Mouse (Mus musculus): ENCODE measurements around the gene Folr1.

Gene Folr1

GRCm38 (mm10) chr7:101870629-101871028 lies at the start of gene Folr1:
Folr1 (minus strand) TSS chr7:101870788.
- no peak for DNase-seq

GRCm38 (mm10) chr7:101918071-101918470 lies 47.5 kb upstream of the Folr1 start:
- peak; percentile 47 to 74 for DNase-seq

GRCm38 (mm10) chr7:101911982-101912381 lies 41.4 kb upstream of the Folr1 start:
- no peak for DNase-seq

- no peak for DNase-seq
These were observed 39.5 kb upstream of the Folr1 start for GRCm38 (mm10) chr7:101910138-101910537.

GRCm38 (mm10) chr7:101908367-101908766 lies 37.8 kb upstream of the Folr1 start:
- peak; percentile 30 to 33 for DNase-seq

- peak in 1 of 2 experiments; percentile 24 for DNase-seq
These were observed 36.1 kb upstream of the Folr1 start for GRCm38 (mm10) chr7:101906696-101907095.

- no peak for DNase-seq
These were observed 35.7 kb upstream of the Folr1 start, which contains the start of gene Tomt for GRCm38 (mm10) chr7:101906287-101906681. Tomt (minus strand) TSS chr7:101906359.

GRCm38 (mm10) chr7:101905561-101906286 lies 35.1 kb upstream of the Folr1 start, which contains the start of gene Lamtor1:
Lamtor1 (plus strand) TSS chr7:101905904.
- peak; percentile 99 to 100 for DNase-seq

- DNase-seq: no peak
These were observed 32.3 kb upstream of the Folr1 start for GRCm38 (mm10) chr7:101902846-101903245.

- DNase-seq: no peak
These were observed 31.4 kb upstream of the Folr1 start for GRCm38 (mm10) chr7:101901969-101902368.

GRCm38 (mm10) chr7:101900331-101901097 lies 29.9 kb upstream of the Folr1 start:
- DNase-seq: no peak

- peak; percentile 97 to 98 for DNase-seq
These were observed 25.8 kb upstream of the Folr1 start for GRCm38 (mm10) chr7:101896104-101897066.

- DNase-seq: no peak
These were observed 25.1 kb upstream of the Folr1 start for GRCm38 (mm10) chr7:101895695-101896094.

- DNase-seq: no peak
These were observed 17.9 kb upstream of the Folr1 start for GRCm38 (mm10) chr7:101888460-101888859.

GRCm38 (mm10) chr7:101886274-101886673 lies 15.7 kb upstream of the Folr1 start:
- no peak for DNase-seq

- DNase-seq: no peak
These were observed 13.6 kb upstream of the Folr1 start for GRCm38 (mm10) chr7:101884160-101884559.

- DNase-seq: no peak
These were observed 12.0 kb upstream of the Folr1 start for GRCm38 (mm10) chr7:101882413-101883154.

- DNase-seq: no peak
These were observed 10.3 kb upstream of the Folr1 start for GRCm38 (mm10) chr7:101880855-101881254.

GRCm38 (mm10) chr7:101875978-101876377 lies 5.4 kb upstream of the Folr1 start:
- DNase-seq: no peak

- DNase-seq: no peak
These were observed 708 bp upstream of the Folr1 start for GRCm38 (mm10) chr7:101871296-101871695.

- no peak for DNase-seq
These were observed 1.5 kb downstream of the Folr1 start for GRCm38 (mm10) chr7:101869163-101869500.
